12 mouse cellular contexts compared by ENCODE assay signal in the genomic region with DNA sequence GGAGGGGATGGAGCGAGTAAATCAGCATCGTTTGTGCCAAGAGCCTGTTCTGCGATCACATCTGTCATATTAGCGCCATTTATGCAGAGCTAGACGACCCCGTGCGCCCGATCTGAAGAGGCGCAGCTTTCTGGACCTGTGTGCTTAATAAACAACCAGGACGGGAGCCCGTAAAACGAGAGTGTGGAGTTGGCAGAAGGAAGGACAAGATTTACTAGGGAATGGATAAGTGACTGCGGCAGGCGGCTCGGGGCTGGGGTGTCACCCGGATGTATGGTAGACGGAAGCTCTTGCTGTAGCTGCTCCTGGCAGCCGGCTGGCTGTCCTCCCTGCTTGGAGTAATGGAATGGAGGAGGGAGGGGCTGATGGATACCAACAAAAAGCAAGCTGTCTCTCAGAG.
A peak's percentile ranks its signal among the peaks of the same experiment; 100 is the strongest.
DNase-seq lines count a peak whose midpoint lies in the region; ATAC-seq lines count a peak whose summit lies in the region.
"Had no signal": no experiment of that assay in that cellular context is flagged by ENCODE, and none has a peak within 500 bp of the region (broad histone marks: within the 10 kb centered on the region; RNA-seq: fewer than 3 reads in every experiment).

No protein-coding gene starts in this region.

- no peak overlapping the region for H3K9ac ChIP-seq in kidney, embryonic 16.5 days (replicated peaks; ENCODE audit: low read length)
- H3K9ac ChIP-seq in neural tube, embryonic 11.5 days (ENCODE audit: low read length), result no peak overlapping the region
- H3K9ac ChIP-seq in limb, embryonic 13.5 days, result no peak overlapping the region

- no peak overlapping the region for H3K27ac ChIP-seq in kidney, embryonic 16.5 days (ENCODE audit: low read length)
- H3K27ac ChIP-seq in neural tube, embryonic 11.5 days (ENCODE audit: low read depth, low read length), result peak overlapping the region; percentile 45; the same call in 1 of the 2 replicates
- H3K27ac ChIP-seq in limb, embryonic 13.5 days, result no peak overlapping the region
- H3K27ac ChIP-seq: gastrocnemius, adult 2 months had no signal

- ATAC-seq in kidney, embryonic 16.5 days (ENCODE audit: low FRiP score, low TSS enrichment), result peak; percentile 46
- ATAC-seq in neural tube, embryonic 11.5 days (ENCODE audit: insufficient read depth, low FRiP score, low TSS enrichment), result no peak
- no peak for ATAC-seq in limb, embryonic 13.5 days (ENCODE audit: low FRiP score, low read depth)

- H3K27me3 ChIP-seq in kidney, embryonic 16.5 days (ENCODE audit: insufficient read depth, low read length), result peaks cover 3% of the 10 kb centered on the region; the same call in 1 of the 2 replicates
- H3K27me3 ChIP-seq in neural tube, embryonic 11.5 days (ENCODE audit: control insufficient read depth, insufficient read depth, low read length), result no peaks in the 10 kb centered on the region
- H3K27me3 ChIP-seq in limb, embryonic 13.5 days, result peaks cover 29% of the 10 kb centered on the region

- peak overlapping the region; percentile 40 for H3K4me2 ChIP-seq in kidney, embryonic 16.5 days (replicated peaks; ENCODE audit: low read depth, low read length)
- no peak overlapping the region for H3K4me2 ChIP-seq in neural tube, embryonic 11.5 days (ENCODE audit: low read depth)
- peak overlapping the region; percentile 48 for H3K4me2 ChIP-seq in limb, embryonic 13.5 days (replicated peaks)

- DNase-seq in kidney, adult 8-10 months, result no peak
- peak; percentile 36 for DNase-seq in neural tube, embryonic 11.5 days (ENCODE audit: low spot score)
- no peak for DNase-seq in neural tube, embryonic 10.5 days (ENCODE audit: extremely low spot score, low spot score)
- DNase-seq in heart, postnatal 4 days, result no peak
- no peak for DNase-seq in cerebellum, postnatal 14 days
- DNase-seq in gastrocnemius, postnatal 4 days (ENCODE audit: low spot score in 2 of 2), result no peak
- DNase-seq: cerebellum, postnatal 25 days; gastrocnemius, adult 2 months; right cerebral cortex, postnatal 4 days had no signal

- no peaks in the 10 kb centered on the region for H3K9me3 ChIP-seq in kidney, embryonic 16.5 days (ENCODE audit: low read length)
- H3K9me3 ChIP-seq in neural tube, embryonic 11.5 days (ENCODE audit: control insufficient read depth, low read length), result no peaks in the 10 kb centered on the region
- no peaks in the 10 kb centered on the region for H3K9me3 ChIP-seq in limb, embryonic 13.5 days

- WGBS in kidney, embryonic 16.5 days, result 14% methylated on average over 18 of the region's 18 CpGs
- WGBS in neural tube, embryonic 11.5 days, result 51% methylated on average over 18 of the region's 18 CpGs
- 21% methylated on average over 18 of the region's 18 CpGs for WGBS in limb, embryonic 13.5 days

- peak overlapping the region; percentile 12 for H3K4me3 ChIP-seq in kidney, embryonic 16.5 days (ENCODE audit: low read length)
- H3K4me3 ChIP-seq in neural tube, embryonic 11.5 days (ENCODE audit: low read depth, low read length), result no peak overlapping the region
- no peak overlapping the region for H3K4me3 ChIP-seq in limb, embryonic 13.5 days
- H3K4me3 ChIP-seq: gastrocnemius, adult 2 months; myocyte had no signal

- no peaks in the 10 kb centered on the region for H3K36me3 ChIP-seq in kidney, embryonic 16.5 days (ENCODE audit: insufficient read depth, low read length)
- H3K36me3 ChIP-seq in neural tube, embryonic 11.5 days (ENCODE audit: control insufficient read depth, insufficient read depth, low read length), result no peaks in the 10 kb centered on the region
- no peaks in the 10 kb centered on the region for H3K36me3 ChIP-seq in limb, embryonic 13.5 days

- peaks cover 10% of the 10 kb centered on the region for H3K4me1 ChIP-seq in kidney, embryonic 16.5 days (ENCODE audit: insufficient read depth, low read length)
- peaks cover 2% of the 10 kb centered on the region; the same call in 1 of the 2 replicates for H3K4me1 ChIP-seq in neural tube, embryonic 11.5 days (ENCODE audit: control insufficient read depth, insufficient read depth, low read length)
- peaks cover 23% of the 10 kb centered on the region for H3K4me1 ChIP-seq in limb, embryonic 13.5 days
